44 mouse cellular contexts compared by ENCODE assay signal in genomic region chr2:126094616-126095015, GRCm38 (mm10). TPM values are rescaled to one million over a fixed set of nuclear protein-coding genes. Genes with fewer than 3 reads are reported as not detected.
"Had no signal": no experiment of that assay in that cellular context is flagged by ENCODE, and none has a peak within 500 bp of the region (broad histone marks: within the 10 kb centered on the region; RNA-seq: fewer than 3 reads in every experiment).

No protein-coding gene starts in this region.

- H3K27ac ChIP-seq: heart, embryonic 10.5 days; heart, embryonic 13.5 days; heart, embryonic 15.5 days; hindbrain, embryonic 10.5 days; hindbrain, embryonic 12.5 days; hindbrain, embryonic 13.5 days; hindbrain, embryonic 14.5 days; hindbrain, embryonic 15.5 days; hindbrain, postnatal 0 days; intestine, embryonic 15.5 days; kidney, embryonic 15.5 days; kidney, postnatal 0 days; layer of hippocampus, adult 2 months; left cerebral cortex, adult 2 months had no signal

- DNase-seq: heart, postnatal 10 days; heart, postnatal 14 days; heart, postnatal 36 days; heart, postnatal 4 days; kidney, adult 11 months; kidney, adult 18-20 months; kidney, adult 2 months; kidney, adult 8-10 months; kidney, adult 9 months; kidney, postnatal 10 days; kidney, postnatal 14 days; kidney, postnatal 25 days; kidney, postnatal 36 days; kidney, postnatal 4 days; layer of hippocampus, adult 9-11 months; layer of hippocampus, postnatal 36 days had no signal

- H3K9me3 ChIP-seq: heart, embryonic 10.5 days; heart, embryonic 12.5 days; heart, embryonic 13.5 days; heart, embryonic 15.5 days; hindbrain, embryonic 10.5 days; hindbrain, embryonic 12.5 days; hindbrain, embryonic 13.5 days; hindbrain, embryonic 15.5 days; intestine, embryonic 15.5 days; kidney, embryonic 15.5 days had no signal

- H3K9ac ChIP-seq: heart, embryonic 12.5 days; heart, embryonic 13.5 days; heart, embryonic 15.5 days; hindbrain, embryonic 12.5 days; hindbrain, embryonic 13.5 days; hindbrain, embryonic 14.5 days; hindbrain, embryonic 15.5 days; intestine, embryonic 15.5 days; kidney, embryonic 15.5 days had no signal

- H3K36me3 ChIP-seq: heart, embryonic 10.5 days; heart, embryonic 12.5 days; heart, embryonic 13.5 days; heart, embryonic 15.5 days; hindbrain, embryonic 10.5 days; hindbrain, embryonic 12.5 days; hindbrain, embryonic 13.5 days; hindbrain, embryonic 15.5 days; intestine, embryonic 15.5 days; kidney, embryonic 15.5 days had no signal

- H3K4me3 ChIP-seq: heart, embryonic 10.5 days; heart, embryonic 12.5 days; heart, embryonic 13.5 days; heart, embryonic 15.5 days; hindbrain, embryonic 10.5 days; hindbrain, embryonic 12.5 days; hindbrain, embryonic 13.5 days; hindbrain, embryonic 15.5 days; intestine, embryonic 15.5 days; kidney, embryonic 15.5 days; layer of hippocampus, adult 2 months; left cerebral cortex, adult 2 months had no signal

- H3K4me1 ChIP-seq: heart, embryonic 10.5 days; heart, embryonic 12.5 days; heart, embryonic 13.5 days; heart, embryonic 15.5 days; hindbrain, embryonic 10.5 days; hindbrain, embryonic 12.5 days; hindbrain, embryonic 13.5 days; hindbrain, embryonic 15.5 days; intestine, embryonic 15.5 days; kidney, embryonic 15.5 days had no signal

- H3K4me2 ChIP-seq: heart, embryonic 11.5 days; heart, embryonic 12.5 days; heart, embryonic 13.5 days; heart, embryonic 15.5 days; hindbrain, embryonic 12.5 days; hindbrain, embryonic 13.5 days; hindbrain, embryonic 14.5 days; hindbrain, embryonic 15.5 days; intestine, embryonic 15.5 days; kidney, embryonic 15.5 days had no signal

- ATAC-seq: hindbrain, embryonic 16.5 days; hindbrain, postnatal 0 days; inflammation-experienced regulatory T-cells, adult 6 months; intestine, embryonic 15.5 days; intestine, embryonic 16.5 days; intestine, postnatal 0 days had no signal

- H3K27me3 ChIP-seq: heart, embryonic 12.5 days; heart, embryonic 13.5 days; heart, embryonic 15.5 days; hindbrain, embryonic 12.5 days; hindbrain, embryonic 13.5 days; hindbrain, embryonic 15.5 days; intestine, embryonic 15.5 days; kidney, embryonic 15.5 days had no signal

RNA-seq across cellular contexts. Expression of gene Fam227b, which starts 57.2 kb away (rescaled TPM):
- total RNA-seq: heart, postnatal 10 days; heart, postnatal 14 days; heart, postnatal 36 days; heart, postnatal 4 days; hematopoietic stem cell, adult 5-6 weeks; layer of hippocampus, adult 2 months; layer of hippocampus, postnatal 36 days; left cerebral cortex, adult 2 months had no signal
- polyA plus RNA-seq: heart, embryonic 10.5 days; heart, embryonic 12.5 days; heart, embryonic 13.5 days; heart, embryonic 15.5 days; heart, embryonic 16.5 days; heart, postnatal 0 days; hindbrain, embryonic 10.5 days; hindbrain, embryonic 11.5 days; hindbrain, embryonic 12.5 days; hindbrain, embryonic 13.5 days; hindbrain, embryonic 14.5 days; hindbrain, embryonic 15.5 days; hindbrain, embryonic 16.5 days; intestine, embryonic 14.5 days; intestine, embryonic 15.5 days; intestine, embryonic 16.5 days; intestine, postnatal 0 days; kidney, adult 2 months; kidney, embryonic 14.5 days; kidney, embryonic 15.5 days; kidney, embryonic 16.5 days; kidney, postnatal 0 days; large intestine, adult 2 months had no signal
